Mouse (Mus musculus) midbrain, embryonic 15.5 days (tissue): ENCODE measurements around the gene Slc3a1. TPM values are rescaled to one million over a fixed set of nuclear protein-coding genes. Genes with fewer than 3 reads are reported as not detected.

Experiments
- ATAC-seq: fragments of 200-750 bp; cut with Nextera tagmentation; replicated peaks from 2 replicates; pipeline ENCODE4 v1.8.0; 2017; ENCODE audit warnings: moderate TSS enrichment
- H3K27ac ChIP-seq: fragments of 300-500 bp; sonication (generic); 2 replicates; pipeline ENCODE4 v1.5.1; 2015; ENCODE audit warnings: mild to moderate bottlenecking, inconsistent platforms
- H3K27me3 ChIP-seq: fragments of 300-500 bp; sonication (generic); replicated peaks from 2 replicates; pipeline ENCODE4 v1.6.1; 2015; ENCODE audit warnings: inconsistent platforms
- H3K36me3 ChIP-seq: fragments of 300-500 bp; sonication (generic); replicated peaks from 2 replicates; pipeline ENCODE4 v1.6.1; 2015; ENCODE audit warnings: inconsistent platforms
- H3K4me1 ChIP-seq: fragments of 300-500 bp; sonication (generic); 2 replicates; pipeline ENCODE4 v1.6.1; 2015; ENCODE audit warnings: inconsistent platforms
- H3K4me2 ChIP-seq: fragments of 300-500 bp; sonication (generic); 2 replicates; pipeline ENCODE4 v1.6.1; 2015; ENCODE audit warnings: inconsistent platforms, mild to moderate bottlenecking, moderate library complexity
- H3K4me3 ChIP-seq: fragments of 300-500 bp; sonication (generic); 2 replicates; pipeline ENCODE4 v1.5.1; 2015; ENCODE audit warnings: mild to moderate bottlenecking, inconsistent platforms
- H3K9ac ChIP-seq: fragments of 300-500 bp; sonication (generic); 2 replicates; pipeline ENCODE4 v1.6.1; 2015; ENCODE audit warnings: mild to moderate bottlenecking, inconsistent platforms
- H3K9me3 ChIP-seq: fragments of 300-500 bp; sonication (generic); 2 replicates; pipeline ENCODE4 v1.6.1; 2016; ENCODE audit warnings: inconsistent platforms
- WGBS: fragments of 180-500 bp; shearing (Covaris S2); methylation state at CpG from one replicate; pipeline ENCODE4 v1.1.7; 2015; ENCODE audit warnings: mixed read lengths; 5-methylcytosine and 5-hydroxymethylcytosine counted together
- polyA plus RNA-seq: library from polyadenylated mRNA; unstranded; fragments of >200 nt; fragmentation: Nextera tagmentation; extraction: Ambion mirVana; gene quantifications from 2 replicates; pipeline ENCODE4 v1.2.1, GENCODE M21; 2015

The Slc3a1 gene
- polyA plus RNA-seq: 0.13 and 0.48 TPM in 2 replicates

GRCm38 (mm10) chr17:85028093-85028739 is at the start of gene Slc3a1:
Gene Slc3a1 (plus strand): TSS chr17:85028376.
- H3K4me2 ChIP-seq: no peak within 1 kb of the TSS
- WGBS: 90% methylated on average over 20 of the region's 20 CpGs

GRCm38 (mm10) chr17:84981721-84982120 is 46.5 kb upstream of the Slc3a1 start:
- no peaks in the 10 kb centered on the region; the same call in 1 of the 2 replicates for H3K4me1 ChIP-seq
- H3K9ac ChIP-seq: no peak overlapping the region
- 83% methylated on average over 1 of the region's 1 CpGs for WGBS
- no peaks in the 10 kb centered on the region for H3K9me3 ChIP-seq
- no peaks in the 10 kb centered on the region for H3K27me3 ChIP-seq
- H3K27ac ChIP-seq: no peak overlapping the region
- no peak overlapping the region for H3K4me2 ChIP-seq
- H3K4me3 ChIP-seq: no peak overlapping the region
- H3K36me3 ChIP-seq: no peaks in the 10 kb centered on the region
- no peak for ATAC-seq

More at GRCm38 (mm10) chr17:85028093-85028739, at the start of gene Slc3a1:
- Histone ChIP-seq H3K27ac (no peak within 1 kb of the TSS), H3K27me3 (no peaks in the 10 kb centered on the region), H3K4me3 (no peak within 1 kb of the TSS), H3K9ac (no peak within 1 kb of the TSS), H3K9me3 (no peaks in the 10 kb centered on the region), H3K36me3 (no peaks in the 10 kb centered on the region), H3K4me1 (no peaks in the 10 kb centered on the region)
- no peak for ATAC-seq

- Histone ChIP-seq H3K27ac (no peak overlapping the region), H3K4me3 (no peak overlapping the region), H3K9me3 (no peaks in the 10 kb centered on the region), H3K4me1 (no peaks in the 10 kb centered on the region; the same call in 1 of the 2 replicates), H3K4me2 (no peak overlapping the region), H3K9ac (no peak overlapping the region), H3K36me3 (no peaks in the 10 kb centered on the region), H3K27me3 (no peaks in the 10 kb centered on the region)
- 88% methylated on average over 2 of the region's 2 CpGs for WGBS
- ATAC-seq: no peak
Observed at GRCm38 (mm10) chr17:84982735-84983134, 45.4 kb upstream of the Slc3a1 start.

- ATAC-seq: no peak
- Histone ChIP-seq H3K4me3 (no peak overlapping the region), H3K4me2 (no peak overlapping the region), H3K27ac (no peak overlapping the region), H3K36me3 (no peaks in the 10 kb centered on the region), H3K9me3 (no peaks in the 10 kb centered on the region), H3K4me1 (no peaks in the 10 kb centered on the region; the same call in none of the 2 replicates), H3K9ac (no peak overlapping the region), H3K27me3 (no peaks in the 10 kb centered on the region)
- WGBS: 80% methylated on average over 5 of the region's 5 CpGs
Observed at GRCm38 (mm10) chr17:84986368-84986767, 41.8 kb upstream of the Slc3a1 start.

GRCm38 (mm10) chr17:84987834-84988410 is 40.3 kb upstream of the Slc3a1 start:
- H3K9me3 ChIP-seq: no peaks in the 10 kb centered on the region
- no peak overlapping the region for H3K4me3 ChIP-seq
- H3K36me3 ChIP-seq: no peaks in the 10 kb centered on the region
- ATAC-seq: no peak
- H3K27ac ChIP-seq: no peak overlapping the region
- H3K4me2 ChIP-seq: no peak overlapping the region
- 88% methylated on average over 3 of the region's 3 CpGs for WGBS
- no peak overlapping the region for H3K9ac ChIP-seq
- H3K27me3 ChIP-seq: no peaks in the 10 kb centered on the region
- H3K4me1 ChIP-seq: no peaks in the 10 kb centered on the region; the same call in none of the 2 replicates

GRCm38 (mm10) chr17:84988514-84988913 is 39.7 kb upstream of the Slc3a1 start:
- ATAC-seq: no peak
- H3K36me3 ChIP-seq: no peaks in the 10 kb centered on the region
- H3K27me3 ChIP-seq: no peaks in the 10 kb centered on the region
- no peak overlapping the region for H3K27ac ChIP-seq
- no peak overlapping the region for H3K9ac ChIP-seq
- no peak overlapping the region for H3K4me3 ChIP-seq
- H3K4me1 ChIP-seq: no peaks in the 10 kb centered on the region; the same call in none of the 2 replicates
- H3K9me3 ChIP-seq: no peaks in the 10 kb centered on the region
- no peak overlapping the region for H3K4me2 ChIP-seq

- Histone ChIP-seq H3K4me3 (no peak overlapping the region), H3K9ac (no peak overlapping the region), H3K9me3 (no peaks in the 10 kb centered on the region), H3K27ac (no peak overlapping the region), H3K4me2 (no peak overlapping the region), H3K27me3 (no peaks in the 10 kb centered on the region), H3K36me3 (no peaks in the 10 kb centered on the region), H3K4me1 (no peaks in the 10 kb centered on the region)
- no peak for ATAC-seq
- 89% methylated on average over 6 of the region's 6 CpGs for WGBS
Observed at GRCm38 (mm10) chr17:84995844-84996243, 32.3 kb upstream of the Slc3a1 start.

GRCm38 (mm10) chr17:84997639-84998038 is 30.5 kb upstream of the Slc3a1 start:
- Histone ChIP-seq H3K4me1 (no peaks in the 10 kb centered on the region), H3K9ac (no peak overlapping the region), H3K36me3 (no peaks in the 10 kb centered on the region), H3K9me3 (no peaks in the 10 kb centered on the region), H3K4me3 (no peak overlapping the region), H3K27ac (no peak overlapping the region), H3K27me3 (no peaks in the 10 kb centered on the region), H3K4me2 (no peak overlapping the region)
- 78% methylated on average over 1 of the region's 1 CpGs for WGBS
- no peak for ATAC-seq

GRCm38 (mm10) chr17:84999636-85000035 is 28.5 kb upstream of the Slc3a1 start:
- Histone ChIP-seq H3K4me3 (no peak overlapping the region), H3K36me3 (no peaks in the 10 kb centered on the region), H3K27ac (no peak overlapping the region), H3K4me1 (no peaks in the 10 kb centered on the region), H3K27me3 (no peaks in the 10 kb centered on the region), H3K4me2 (no peak overlapping the region), H3K9me3 (no peaks in the 10 kb centered on the region), H3K9ac (no peak overlapping the region)
- no peak for ATAC-seq
- 71% methylated on average over 10 of the region's 10 CpGs for WGBS

- Histone ChIP-seq H3K9me3 (no peaks in the 10 kb centered on the region), H3K27ac (no peak overlapping the region), H3K4me1 (no peaks in the 10 kb centered on the region), H3K4me3 (no peak overlapping the region), H3K36me3 (no peaks in the 10 kb centered on the region), H3K27me3 (no peaks in the 10 kb centered on the region), H3K4me2 (no peak overlapping the region), H3K9ac (no peak overlapping the region)
- WGBS: 75% methylated on average over 6 of the region's 6 CpGs
- ATAC-seq: no peak
Observed at GRCm38 (mm10) chr17:85013485-85013884, 14.7 kb upstream of the Slc3a1 start.

GRCm38 (mm10) chr17:85014632-85015031 is 13.5 kb upstream of the Slc3a1 start:
- H3K4me2 ChIP-seq: no peak overlapping the region
- 92% methylated on average over 3 of the region's 3 CpGs for WGBS

GRCm38 (mm10) chr17:85018344-85018743 is 9.8 kb upstream of the Slc3a1 start:
- H3K4me3 ChIP-seq: no peak overlapping the region
- H3K4me1 ChIP-seq: no peaks in the 10 kb centered on the region
- H3K27me3 ChIP-seq: no peaks in the 10 kb centered on the region
- no peak overlapping the region for H3K4me2 ChIP-seq
- 90% methylated on average over 3 of the region's 3 CpGs for whole genome bisulfite sequencing
- H3K36me3 ChIP-seq: no peaks in the 10 kb centered on the region
- no peak for ATAC-seq
- no peak overlapping the region for H3K27ac ChIP-seq
- no peak overlapping the region for H3K9ac ChIP-seq
- no peaks in the 10 kb centered on the region for H3K9me3 ChIP-seq

More at GRCm38 (mm10) chr17:85014632-85015031, 13.5 kb upstream of the Slc3a1 start:
- H3K4me1 ChIP-seq: no peaks in the 10 kb centered on the region
- H3K27ac ChIP-seq: no peak overlapping the region
- H3K4me3 ChIP-seq: no peak overlapping the region
- no peaks in the 10 kb centered on the region for H3K9me3 ChIP-seq
- H3K36me3 ChIP-seq: no peaks in the 10 kb centered on the region
- no peak for ATAC-seq
- no peak overlapping the region for H3K9ac ChIP-seq
- H3K27me3 ChIP-seq: no peaks in the 10 kb centered on the region

GRCm38 (mm10) chr17:85018794-85019193 is 9.4 kb upstream of the Slc3a1 start:
- Histone ChIP-seq H3K4me1 (no peaks in the 10 kb centered on the region), H3K36me3 (no peaks in the 10 kb centered on the region), H3K9me3 (no peaks in the 10 kb centered on the region), H3K27ac (no peak overlapping the region), H3K9ac (no peak overlapping the region), H3K27me3 (no peaks in the 10 kb centered on the region), H3K4me2 (no peak overlapping the region), H3K4me3 (no peak overlapping the region)
- no peak for ATAC-seq
- WGBS: 88% methylated on average over 5 of the region's 5 CpGs
